Mouse (Mus musculus) lung, adult 2 months (tissue): ENCODE results near the gene Morn3.

ENCODE experiments used
- CTCF ChIP-seq: fragments of 200-500 bp; IDR thresholded peaks from 2 replicates; pipeline ENCODE4 v1.5.1; 2011; ENCODE audit warnings: mild to moderate bottlenecking, low read length, control low read depth; ENCODE audit not compliant: insufficient read depth
- POLR2A ChIP-seq: fragments of 200-500 bp; IDR thresholded peaks from 2 replicates; pipeline ENCODE4 v1.6.1; 2011; ENCODE audit warnings: low read depth, mild to moderate bottlenecking, control low read depth, low read length, borderline replicate concordance; ENCODE audit errors: extremely low read depth

DNA sequence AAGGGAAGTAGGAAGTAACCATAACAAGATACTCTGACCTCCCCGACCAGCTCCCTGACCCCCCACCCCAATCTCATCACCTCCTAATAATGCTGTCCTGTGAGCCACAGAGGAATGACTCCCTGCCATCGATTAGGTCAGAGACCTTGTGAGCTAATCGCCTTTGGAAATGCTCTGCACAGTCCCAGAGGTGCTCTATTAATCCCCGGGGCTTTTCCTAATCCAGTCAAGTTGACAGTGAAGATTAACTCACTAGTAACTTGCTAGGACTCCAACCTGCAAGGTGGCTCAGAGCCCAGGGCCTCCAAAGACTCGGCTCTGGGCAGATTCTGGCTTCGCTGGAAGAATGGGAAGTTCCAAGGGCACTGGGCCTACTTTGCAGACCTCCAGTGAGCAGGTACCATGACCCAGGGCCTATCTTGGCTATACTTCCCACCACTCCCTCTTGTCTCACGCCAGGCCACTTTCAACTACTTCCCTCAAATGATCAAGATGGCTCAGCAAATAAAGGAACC lies 13.1 kb downstream of the Morn3 start:
- TF ChIP-seq CTCF = no peak
- no peak for TF ChIP-seq POLR2A
